Mouse (Mus musculus) ES-E14 (cell line): ENCODE measurements at regions not wholly inside any gene's neighbourhood (a gene's known extent, or its start where the extent isn't known, plus 50 kb on each side); places are given as distances from the start of the nearest gene placed in this dataset.

Experiments used
- DNase-seq: peaks from one replicate; pipeline ENCODE4 v3.0.0-alpha.2; 2013; ENCODE audit warnings: low read depth, low spot score
- H3K27ac ChIP-seq: 2 replicates; pipeline ENCODE4 v1.5.1; 2012; ENCODE audit warnings: low read depth, mild to moderate bottlenecking, low read length, moderate library complexity, mixed read lengths; ENCODE audit not compliant: poor library complexity, insufficient read depth, severe bottlenecking
- H3K36me3 ChIP-seq: 2 replicates; pipeline ENCODE4 v1.6.1; 2012; ENCODE audit warnings: mild to moderate bottlenecking, low read length, moderate library complexity, mixed read lengths; ENCODE audit not compliant: control insufficient read depth, poor library complexity, insufficient read depth, severe bottlenecking
- H3K4me1 ChIP-seq, 2 experiments: fragments of 150-350 bp in 1 of 2; sonication (generic) in 1 of 2; 2 replicates each; pipeline ENCODE4 v1.6.1; 2012; ENCODE audit warnings: low read length in 2 of 2, mild to moderate bottlenecking in 1 of 2, mixed read lengths in 1 of 2; ENCODE audit not compliant: control insufficient read depth in 2 of 2, insufficient read depth in 2 of 2, poor library complexity in 1 of 2
- H3K4me3 ChIP-seq, 2 experiments: fragments of 150-350 bp in 1 of 2; sonication (generic) in 1 of 2; 2 replicates each; pipeline ENCODE4 v1.5.1; 2012; ENCODE audit warnings: low read length in 2 of 2, low read depth in 1 of 2, mild to moderate bottlenecking in 1 of 2, mixed read lengths in 1 of 2; ENCODE audit not compliant: insufficient read depth in 1 of 2, poor library complexity in 1 of 2, severe bottlenecking in 1 of 2
- H3K9ac ChIP-seq: 2 replicates; pipeline ENCODE4 v1.6.1; 2012; ENCODE audit warnings: low read depth, mild to moderate bottlenecking, low read length, mixed read lengths; ENCODE audit not compliant: poor library complexity, insufficient read depth, severe bottlenecking
- H3K9me3 ChIP-seq: fragments of 150-350 bp; sonication (generic); 2 replicates; pipeline ENCODE4 v1.6.1; 2012; ENCODE audit warnings: low read depth, mild to moderate bottlenecking, low read length; ENCODE audit not compliant: control insufficient read depth, insufficient read depth
- CHD2 ChIP-seq: IDR thresholded peaks from 2 replicates; pipeline ENCODE4 v1.6.1; 2014; ENCODE audit warnings: mild to moderate bottlenecking, low read depth, low read length, inconsistent platforms
- HCFC1 ChIP-seq: IDR thresholded peaks from 2 replicates; pipeline ENCODE4 v1.6.1; 2012; ENCODE audit warnings: low read length, inconsistent platforms, borderline replicate concordance; ENCODE audit not compliant: insufficient read depth
- MAFK ChIP-seq: IDR thresholded peaks from 2 replicates; pipeline ENCODE4 v1.6.1; 2014; ENCODE audit warnings: mild to moderate bottlenecking, low read depth, low read length, inconsistent platforms; ENCODE audit not compliant: insufficient read depth
- ZC3H11A ChIP-seq: IDR thresholded peaks from 2 replicates; pipeline ENCODE4 v1.6.1; 2012; ENCODE audit warnings: low read depth, mild to moderate bottlenecking, inconsistent platforms, low read length, borderline replicate concordance
- ZNF384 ChIP-seq: IDR thresholded peaks from 2 replicates; pipeline ENCODE4 v1.6.1; 2012; ENCODE audit warnings: low read depth, low read length, inconsistent platforms
- in situ Hi-C, 2 experiments: fragments of 600-800 bp; cut with MboI; formaldehyde crosslinking; loops; one replicate each; pipeline ENCODE4 v1.15.1; 2025; ENCODE audit warnings: low sequenced_read_pairs in 2 of 2, inconsistent platforms in 1 of 2; ENCODE audit not compliant: unreplicated experiment in 2 of 2

DNA sequence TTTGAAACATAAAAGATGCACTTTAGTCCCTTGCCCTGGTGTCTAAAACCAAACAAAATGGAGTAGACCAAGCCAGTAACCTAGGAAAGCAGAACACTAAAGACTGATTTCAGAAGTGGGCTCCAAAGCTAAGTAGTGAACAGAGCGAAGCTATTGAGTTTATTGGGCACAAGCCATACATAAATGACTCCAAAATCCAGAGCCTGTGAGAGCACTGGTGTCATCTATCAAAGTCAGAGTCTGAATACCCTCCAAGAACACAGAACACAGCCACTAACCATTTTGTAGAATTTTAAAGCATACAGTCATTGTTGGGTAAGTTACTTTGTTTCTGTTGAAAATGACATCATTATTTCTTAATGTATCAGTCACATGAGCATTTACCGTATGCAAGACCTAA is 175.0 kb upstream of the Lrig3 start:
- no peak overlapping the region for H3K27ac ChIP-seq
- in situ Hi-C loops, result loop anchor here in 1 of 2 experiments (25.0 kb wide), 1 partner anchor 546 kb away; no protein-coding TSS in a partner anchor
- no peak overlapping the region for H3K4me3 ChIP-seq
- no peak for TF ChIP-seq ZC3H11A
- TF ChIP-seq HCFC1, result no peak
- no peak for TF ChIP-seq CHD2
- TF ChIP-seq ZNF384, result no peak
- TF ChIP-seq MAFK, result no peak
- DNase-seq, result no peak
- no peaks in the 10 kb centered on the region for H3K9me3 ChIP-seq
- no peaks in the 10 kb centered on the region for H3K36me3 ChIP-seq
- no peak overlapping the region for H3K9ac ChIP-seq
- peaks cover 0 to 2% of the 10 kb centered on the region in 2 experiments; a peak in 1 of 4 replicates for H3K4me1 ChIP-seq

- H3K9ac ChIP-seq, result no peak overlapping the region
- in situ Hi-C loops, result loop anchor here in 1 of 2 experiments (25.0 kb wide), 1 partner anchor 543 kb away; no protein-coding TSS in a partner anchor
- H3K27ac ChIP-seq, result no peak overlapping the region
- H3K36me3 ChIP-seq, result no peaks in the 10 kb centered on the region
- no peaks in the 10 kb centered on the region for H3K4me1 ChIP-seq
- TF ChIP-seq ZC3H11A (no peak), HCFC1 (no peak), MAFK (no peak), CHD2 (no peak), ZNF384 (no peak)
- no peak overlapping the region for H3K4me3 ChIP-seq
- no peak for DNase-seq
- no peaks in the 10 kb centered on the region for H3K9me3 ChIP-seq
These were observed 171.5 kb upstream of the Lrig3 start for GRCm38 (mm10) chr10:125794504-125794903.

GRCm38 (mm10) chr10:125795323-125795722 is 170.6 kb upstream of the Lrig3 start:
- DNase-seq, result no peak
- Histone ChIP-seq H3K4me1 (no peaks in the 10 kb centered on the region), H3K4me3 (no peak overlapping the region), H3K9ac (no peak overlapping the region), H3K9me3 (no peaks in the 10 kb centered on the region), H3K36me3 (no peaks in the 10 kb centered on the region), H3K27ac (no peak overlapping the region)
- TF ChIP-seq CHD2 (no peak), ZNF384 (no peak), ZC3H11A (no peak), MAFK (no peak), HCFC1 (no peak)
- in situ Hi-C loops, result loop anchor here in 1 of 2 experiments (25.0 kb wide), 1 partner anchor 542 kb away; no protein-coding TSS in a partner anchor

DNA sequence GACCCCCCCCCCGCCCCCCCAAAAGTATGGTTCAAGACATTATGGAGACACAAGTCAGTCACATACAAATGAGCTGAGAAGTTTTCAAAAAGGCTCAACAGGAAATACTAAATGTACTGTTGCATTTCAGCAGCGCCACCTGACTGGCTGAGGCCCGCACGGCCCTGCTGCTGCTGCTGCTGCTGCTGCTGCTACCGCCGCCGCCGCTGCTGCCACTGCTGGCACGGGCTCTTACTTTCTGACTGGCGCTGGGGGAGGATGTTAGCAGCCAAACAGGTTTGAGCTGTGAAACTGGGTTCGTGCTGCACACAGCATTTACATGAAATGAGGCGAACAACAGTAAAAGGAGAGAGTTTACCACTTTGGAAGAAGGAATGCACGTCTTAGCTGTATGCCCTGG is 167.3 kb upstream of the Lrig3 start:
- H3K4me3 ChIP-seq, result peak overlapping the region in 1 of 2 experiments; percentile 26; a peak in 1 of 4 replicates
- DNase-seq, result no peak
- H3K36me3 ChIP-seq, result no peaks in the 10 kb centered on the region
- no peaks in the 10 kb centered on the region for H3K9me3 ChIP-seq
- TF ChIP-seq ZNF384, result no peak
- no peak for TF ChIP-seq ZC3H11A
- H3K9ac ChIP-seq, result no peak overlapping the region
- H3K4me1 ChIP-seq, result peaks cover 0 to 3% of the 10 kb centered on the region in 2 experiments; a peak in 1 of 4 replicates
- H3K27ac ChIP-seq, result no peak overlapping the region
- in situ Hi-C loops, result loop anchor here in 1 of 2 experiments (25.0 kb wide), 1 partner anchor 539 kb away; no protein-coding TSS in a partner anchor

- Histone ChIP-seq H3K36me3 (no peaks in the 10 kb centered on the region), H3K9me3 (no peaks in the 10 kb centered on the region), H3K9ac (no peak overlapping the region), H3K4me3 (no peak overlapping the region), H3K4me1 (peaks cover 0 to 3% of the 10 kb centered on the region in 2 experiments; a peak in 1 of 4 replicates), H3K27ac (no peak overlapping the region)
- peak; percentile 69 for DNase-seq
- in situ Hi-C loops, result no loop called here
- peak; percentile 55; the same call in 1 of the 2 replicates for TF ChIP-seq MAFK
- TF ChIP-seq ZC3H11A, result no peak
These were observed 165.3 kb upstream of the Lrig3 start for GRCm38 (mm10) chr10:125800572-125801114.
